Mouse (Mus musculus) neural tube, embryonic 10.5 days (tissue): ENCODE measurements around the gene Mamstr.

Experiments
- DNase-seq: peaks from one replicate; pipeline ENCODE4 v3.0.0-alpha.2; 2017; ENCODE audit warnings: low spot score; ENCODE audit errors: extremely low spot score

Gene Mamstr

GRCm38 (mm10) chr7:45639561-45640027 lies at the start of gene Mamstr:
Mamstr (plus strand) TSS chr7:45639977.
- no peak for DNase-seq

- DNase-seq: no peak
These were observed 48.9 kb upstream of the Mamstr start for GRCm38 (mm10) chr7:45590874-45591273.

- no peak for DNase-seq
These were observed 47.9 kb upstream of the Mamstr start for GRCm38 (mm10) chr7:45591880-45592279.

- peak; percentile 60 for DNase-seq
These were observed 46.5 kb upstream of the Mamstr start for GRCm38 (mm10) chr7:45593118-45593815.

GRCm38 (mm10) chr7:45595176-45595575 lies 44.6 kb upstream of the Mamstr start:
- DNase-seq: no peak

- DNase-seq: no peak
These were observed 43.7 kb upstream of the Mamstr start for GRCm38 (mm10) chr7:45596107-45596506.

GRCm38 (mm10) chr7:45597013-45597412 lies 42.8 kb upstream of the Mamstr start:
- no peak for DNase-seq

GRCm38 (mm10) chr7:45597527-45597926 lies 42.2 kb upstream of the Mamstr start:
- no peak for DNase-seq

GRCm38 (mm10) chr7:45598960-45599879 lies 40.6 kb upstream of the Mamstr start:
- DNase-seq: no peak

GRCm38 (mm10) chr7:45605704-45606289 lies 34.0 kb upstream of the Mamstr start:
- no peak for DNase-seq

- no peak for DNase-seq
These were observed 30.3 kb upstream of the Mamstr start for GRCm38 (mm10) chr7:45609511-45609910.

GRCm38 (mm10) chr7:45616277-45616676 lies 23.5 kb upstream of the Mamstr start:
- DNase-seq: no peak

- no peak for DNase-seq
These were observed 22.6 kb upstream of the Mamstr start, which contains the start of gene Fut1 for GRCm38 (mm10) chr7:45617042-45617695. Fut1 (plus strand) TSS chr7:45617289.

GRCm38 (mm10) chr7:45618316-45618715 lies 21.5 kb upstream of the Mamstr start:
- DNase-seq: no peak

- no peak for DNase-seq
These were observed 20.2 kb upstream of the Mamstr start for GRCm38 (mm10) chr7:45619592-45619991.

GRCm38 (mm10) chr7:45621443-45621842 lies 18.3 kb upstream of the Mamstr start, which contains the start of gene Izumo1:
Izumo1 (plus strand) TSS chr7:45621811.
- DNase-seq: no peak

- DNase-seq: no peak
These were observed 16.3 kb upstream of the Mamstr start for GRCm38 (mm10) chr7:45623507-45623906.

GRCm38 (mm10) chr7:45624718-45625117 lies 15.1 kb upstream of the Mamstr start:
- DNase-seq: no peak

- DNase-seq: no peak
These were observed 14.3 kb upstream of the Mamstr start for GRCm38 (mm10) chr7:45625481-45625880.

GRCm38 (mm10) chr7:45626571-45627076 lies 13.2 kb upstream of the Mamstr start:
- no peak for DNase-seq

GRCm38 (mm10) chr7:45627261-45627660 lies 12.5 kb upstream of the Mamstr start, which contains the start of gene Rasip1:
Rasip1 (plus strand) TSS chr7:45627488.
- DNase-seq: no peak
